Mouse (Mus musculus) forebrain, embryonic 14.5 days (tissue): ENCODE measurements at regions not wholly inside any gene's neighbourhood (a gene's known extent, or its start where the extent isn't known, plus 50 kb on each side); places are given as distances from the start of the nearest gene placed in this dataset.
A peak's percentile ranks its signal among the peaks of the same experiment; 100 is the strongest.
"Not testable (repeated sequence)": the region's sequence is repeated elsewhere in the genome, so short reads cannot be mapped to it uniquely, and the experiment has no call there.

Source experiments
- ATAC-seq: fragments of 200-750 bp; cut with Nextera tagmentation; 2 replicates; pipeline ENCODE4 v1.8.0; 2017; ENCODE audit warnings: mild to moderate bottlenecking, moderate library complexity
- DNase-seq: peaks from one replicate; pipeline ENCODE4 v3.0.0-alpha.2; 2015; ENCODE audit warnings: low spot score
- H3K27ac ChIP-seq: fragments of 300-500 bp; sonication (generic); 2 replicates; pipeline ENCODE4 v1.5.1; 2014; ENCODE audit warnings: low read depth, mild to moderate bottlenecking, control low read depth, low read length, moderate library complexity
- H3K27me3 ChIP-seq: fragments of 300-500 bp; sonication (generic); replicated peaks from 2 replicates; pipeline ENCODE4 v1.6.1; 2014; ENCODE audit warnings: low read length, control low read depth, mixed read lengths; ENCODE audit not compliant: control insufficient read depth, insufficient read depth
- H3K36me3 ChIP-seq: fragments of 300-500 bp; sonication (generic); 2 replicates; pipeline ENCODE4 v1.6.1; 2014; ENCODE audit warnings: low read length, control low read depth; ENCODE audit not compliant: control insufficient read depth, insufficient read depth
- H3K4me1 ChIP-seq: fragments of 300-500 bp; sonication (generic); 2 replicates; pipeline ENCODE4 v1.6.1; 2014; ENCODE audit warnings: antibody characterized with exemption, low read length, control low read depth; ENCODE audit not compliant: control insufficient read depth, insufficient read depth
- H3K4me2 ChIP-seq: fragments of 300-500 bp; sonication (generic); 2 replicates; pipeline ENCODE4 v1.6.1; 2014; ENCODE audit warnings: mild to moderate bottlenecking, control low read depth, low read length
- H3K4me3 ChIP-seq: fragments of 300-500 bp; sonication (generic); 2 replicates; pipeline ENCODE4 v1.5.1; 2014; ENCODE audit warnings: low read depth, low read length, control low read depth
- H3K9ac ChIP-seq: fragments of 300-500 bp; sonication (generic); 2 replicates; pipeline ENCODE4 v1.6.1; 2014; ENCODE audit warnings: mild to moderate bottlenecking, low read length, control low read depth, moderate library complexity
- H3K9me3 ChIP-seq: fragments of 300-500 bp; sonication (generic); replicated peaks from 2 replicates; pipeline ENCODE4 v1.6.1; 2016; ENCODE audit warnings: low read length, control low read depth, mixed read lengths; ENCODE audit not compliant: control insufficient read depth
- WGBS: fragments of 180-500 bp; shearing (Covaris S2); extraction: QIAGEN DNeasy Blood & Tissue Kit; methylation state at CpG from one replicate; pipeline ENCODE4 v1.1.7; 2014; 5-methylcytosine and 5-hydroxymethylcytosine counted together

DNA sequence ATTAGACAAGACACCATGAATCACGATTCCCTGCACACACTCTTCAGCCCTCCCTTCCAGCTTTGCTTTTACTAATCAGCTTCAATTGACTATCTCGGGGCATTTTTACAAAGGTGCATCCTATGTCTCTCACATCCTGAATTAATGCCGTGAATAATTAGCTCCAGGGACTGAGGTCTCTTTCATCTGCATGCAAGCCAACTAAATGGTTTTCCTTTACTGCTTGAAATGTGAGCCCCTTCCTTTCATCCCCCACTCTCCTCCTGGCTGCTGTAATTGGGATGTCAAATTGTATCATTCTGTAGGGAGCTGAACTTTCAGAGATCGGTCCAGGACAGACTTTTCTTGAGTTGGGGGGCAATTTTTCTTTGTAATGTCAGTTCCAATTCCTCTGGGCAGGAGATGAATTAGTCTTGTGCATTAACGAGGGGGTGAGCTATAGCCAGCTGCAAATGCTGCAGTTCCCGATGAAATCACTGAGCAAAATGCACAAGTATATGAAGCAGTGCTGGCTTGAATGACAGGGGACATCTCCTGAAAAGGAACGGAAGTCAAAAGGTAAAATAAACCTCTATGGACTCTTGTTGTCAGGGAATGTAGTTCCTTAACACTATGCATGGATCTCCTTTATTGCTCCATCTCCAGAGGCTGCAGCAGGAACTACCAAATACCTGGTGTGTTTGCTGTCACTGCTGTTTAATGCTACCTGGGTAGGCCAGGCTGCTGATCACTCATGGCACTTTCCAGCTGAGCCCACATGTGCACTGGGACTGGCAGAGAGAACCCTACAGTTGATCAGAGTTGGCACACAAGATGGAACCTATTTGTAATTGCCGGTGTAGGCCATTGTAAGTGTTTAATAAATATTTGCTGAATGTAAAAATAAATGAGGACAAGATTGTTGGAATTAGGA is 1420.2 kb upstream of the Gm7489 start:
- Histone ChIP-seq H3K4me2 (0 out of 2 replicates have a peak overlapping the region, but pooled peaks have one; percentile 14), H3K4me3 (no peak overlapping the region), H3K27me3 (no peaks in the 10 kb centered on the region), H3K9me3 (no peaks in the 10 kb centered on the region), H3K9ac (no peak overlapping the region), H3K36me3 (no peaks in the 10 kb centered on the region), H3K27ac (no peak overlapping the region), H3K4me1 (0 out of 2 replicates have a peak, but pooled peaks cover 3% of the 10 kb centered on the region)
- peak; percentile 58; the same call in 1 of the 2 replicates for ATAC-seq
- peak; percentile 47 for DNase-seq
- WGBS = 13% methylated on average over 8 of the region's 8 CpGs

DNA sequence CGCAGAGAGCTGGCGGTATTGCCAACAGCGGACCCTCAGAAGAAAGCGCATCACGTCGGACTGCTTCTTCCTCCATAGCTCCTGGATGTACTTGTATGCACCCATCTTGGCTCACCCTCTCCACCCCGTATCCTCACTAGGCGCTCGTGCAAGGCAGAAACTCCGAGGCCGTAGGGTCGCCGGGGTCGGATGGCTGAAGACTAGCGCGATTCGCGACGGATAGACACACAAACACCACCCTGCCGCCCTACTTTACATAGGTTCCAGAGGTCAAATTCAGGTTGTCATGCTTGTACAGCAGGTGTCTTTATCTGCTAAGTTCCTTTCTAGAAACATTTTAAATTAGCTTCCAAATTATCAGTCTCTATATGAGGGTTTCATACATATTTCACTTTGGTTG is 1406.6 kb upstream of the Gm7489 start:
- H3K36me3 ChIP-seq = not testable (repeated sequence)
- 97% methylated on average over 17 of the region's 20 CpGs for WGBS

DNA sequence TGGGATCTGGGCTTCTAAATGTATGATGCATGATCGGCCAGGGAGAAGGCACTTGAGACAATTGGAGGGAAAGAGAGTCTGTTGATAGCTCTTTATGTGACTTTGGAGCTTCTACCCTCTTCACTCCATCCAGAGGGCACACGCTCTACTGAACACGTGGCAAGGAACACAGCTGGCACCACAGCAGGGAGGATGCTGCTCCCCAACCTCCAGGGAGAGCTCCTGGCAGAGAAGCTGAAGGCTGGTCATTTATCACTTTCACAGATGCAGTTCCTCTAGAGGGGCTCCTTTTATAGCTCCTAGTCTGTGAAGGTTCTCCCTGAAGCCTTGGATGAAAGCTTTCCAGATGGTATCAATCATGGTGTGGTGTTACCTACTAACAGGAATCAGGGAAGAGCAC is 1403.9 kb upstream of the Gm7489 start:
- 81% methylated on average over 3 of the region's 3 CpGs for WGBS
- H3K9me3 ChIP-seq = no peaks in the 10 kb centered on the region
- H3K9ac ChIP-seq = no peak overlapping the region
- DNase-seq (no peak), ATAC-seq (no peak)
- no peaks in the 10 kb centered on the region for H3K27me3 ChIP-seq
- H3K4me1 ChIP-seq = no peaks in the 10 kb centered on the region
- H3K27ac ChIP-seq = no peak overlapping the region
- no peak overlapping the region for H3K4me2 ChIP-seq
- no peaks in the 10 kb centered on the region for H3K36me3 ChIP-seq
- H3K4me3 ChIP-seq = no peak overlapping the region

More for the DNA sequence above, 1406.6 kb upstream of the Gm7489 start:
- H3K9ac ChIP-seq, DNase-seq, H3K27me3 ChIP-seq, ATAC-seq, H3K4me1 ChIP-seq, H3K9me3 ChIP-seq, H3K4me3 ChIP-seq, H3K27ac ChIP-seq, H3K4me2 ChIP-seq: not testable (repeated sequence)

DNA sequence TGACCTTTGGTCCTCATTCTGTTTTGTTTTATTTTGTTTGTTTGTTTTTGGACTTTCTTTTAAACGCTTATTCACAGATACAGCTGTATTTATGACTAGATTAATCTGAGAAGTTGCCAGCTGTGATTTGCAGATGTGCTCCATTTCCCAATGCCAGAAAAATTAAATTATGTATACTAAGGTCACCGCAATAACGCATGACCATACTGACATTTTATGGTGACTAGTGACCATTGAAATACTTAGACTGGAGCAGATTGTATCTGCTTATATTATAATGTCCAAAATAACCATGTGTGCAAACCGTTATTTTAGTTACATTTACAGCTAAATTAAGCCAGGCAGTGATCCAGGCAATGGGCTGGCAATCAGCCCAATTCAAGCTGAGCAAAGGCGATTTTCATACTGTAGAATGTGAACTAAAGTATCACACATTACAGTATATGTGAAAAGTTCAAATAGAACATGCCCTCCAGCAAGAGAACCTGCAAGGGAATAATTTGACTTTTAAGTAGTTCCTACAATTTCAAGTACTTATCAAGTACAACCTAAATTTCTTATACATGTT is 1401.0 kb upstream of the Gm7489 start:
- DNase-seq = no peak

DNA sequence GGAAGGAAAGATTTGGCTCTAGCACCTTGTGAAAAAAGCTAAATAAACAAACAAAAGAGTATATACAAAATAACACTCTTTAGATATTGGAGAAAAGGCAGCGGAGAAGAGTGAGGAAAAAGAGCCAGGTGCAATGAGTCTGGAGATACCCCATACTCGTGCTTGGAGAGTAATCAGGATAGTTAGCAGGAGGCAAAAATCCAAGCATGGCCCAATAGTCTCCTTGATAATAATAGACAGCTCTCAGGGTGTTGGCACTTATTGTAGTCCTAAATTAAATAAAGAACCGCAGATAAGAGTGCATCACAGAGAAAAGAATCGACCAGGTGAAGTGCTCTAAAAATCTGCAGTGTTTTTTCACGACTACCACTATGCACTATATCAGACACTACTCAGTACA is 1400.4 kb upstream of the Gm7489 start:
- Histone ChIP-seq H3K4me3 (no peak overlapping the region), H3K4me1 (no peaks in the 10 kb centered on the region), H3K36me3 (no peaks in the 10 kb centered on the region), H3K27me3 (no peaks in the 10 kb centered on the region), H3K27ac (no peak overlapping the region), H3K4me2 (no peak overlapping the region), H3K9ac (no peak overlapping the region), H3K9me3 (no peaks in the 10 kb centered on the region)
- no peak for DNase-seq
- ATAC-seq = no peak
- WGBS = 82% methylated on average over 5 of the region's 5 CpGs

More for the DNA sequence above, 1401.0 kb upstream of the Gm7489 start:
- no peaks in the 10 kb centered on the region for H3K36me3 ChIP-seq
- no peak overlapping the region for H3K27ac ChIP-seq
- no peak overlapping the region for H3K4me2 ChIP-seq
- H3K27me3 ChIP-seq = no peaks in the 10 kb centered on the region
- no peak for ATAC-seq
- no peak overlapping the region for H3K9ac ChIP-seq
- H3K4me1 ChIP-seq = no peaks in the 10 kb centered on the region
- H3K4me3 ChIP-seq = no peak overlapping the region
- no peaks in the 10 kb centered on the region for H3K9me3 ChIP-seq
- 73% methylated on average over 5 of the region's 5 CpGs for WGBS

DNA sequence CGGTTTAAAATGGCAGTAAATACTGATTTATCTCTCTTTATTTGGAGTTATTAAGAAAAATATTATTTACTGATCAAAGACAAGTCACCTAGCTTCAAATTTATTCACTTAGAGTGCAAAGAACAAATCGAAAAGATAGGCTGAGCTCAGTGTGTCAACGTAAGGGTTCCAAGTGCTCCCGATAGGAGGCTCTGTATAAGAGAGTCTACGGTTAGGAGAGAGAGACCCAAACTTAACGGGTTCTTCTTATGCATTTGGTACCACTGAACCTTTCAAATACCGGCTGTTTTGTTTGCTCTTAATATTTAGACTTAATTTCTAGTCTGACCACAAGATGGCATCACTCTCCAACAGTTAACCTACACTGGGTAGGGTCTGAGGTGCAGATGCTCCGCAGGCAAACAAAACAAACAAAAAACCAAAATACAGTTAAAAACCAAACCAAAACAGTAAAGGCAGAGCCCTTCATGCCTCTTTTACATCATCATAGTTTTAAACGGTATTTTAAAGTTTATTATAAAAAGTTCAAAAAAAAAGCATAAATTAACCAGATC is 1379.4 kb upstream of the Gm7489 start:
- no peaks in the 10 kb centered on the region for H3K9me3 ChIP-seq
- H3K9ac ChIP-seq = no peak overlapping the region
- WGBS = 34% methylated on average over 9 of the region's 9 CpGs
- no peaks in the 10 kb centered on the region for H3K36me3 ChIP-seq
- ATAC-seq = peak; percentile 79
- H3K27ac ChIP-seq = no peak overlapping the region
- no peak overlapping the region for H3K4me3 ChIP-seq
- peak; percentile 84 for DNase-seq
- H3K4me2 ChIP-seq = no peak overlapping the region
- H3K27me3 ChIP-seq = no peaks in the 10 kb centered on the region
- H3K4me1 ChIP-seq = no peaks in the 10 kb centered on the region

DNA sequence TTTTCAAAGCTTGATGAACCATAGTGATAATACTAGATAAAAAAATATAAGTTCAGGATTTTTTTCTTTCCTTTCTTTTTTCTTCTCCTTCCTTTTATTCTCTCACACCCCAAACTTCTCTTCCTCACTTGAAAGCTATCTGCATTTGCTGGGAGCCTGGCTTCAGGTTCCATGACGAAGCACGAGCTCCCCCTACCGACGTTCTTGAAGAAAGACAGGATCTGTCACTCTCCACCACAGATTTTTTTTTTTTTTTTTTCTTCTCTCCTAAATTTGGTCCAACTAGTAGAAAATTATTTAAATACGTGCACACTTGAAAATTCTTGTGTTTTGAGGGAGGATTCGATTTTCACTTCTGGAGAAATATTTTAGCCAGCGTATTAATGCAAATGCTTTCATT is 1377.8 kb upstream of the Gm7489 start:
- Histone ChIP-seq H3K9ac (no peak overlapping the region), H3K4me1 (no peaks in the 10 kb centered on the region), H3K27me3 (no peaks in the 10 kb centered on the region), H3K4me3 (no peak overlapping the region), H3K27ac (no peak overlapping the region), H3K36me3 (no peaks in the 10 kb centered on the region), H3K4me2 (no peak overlapping the region), H3K9me3 (no peaks in the 10 kb centered on the region)
- WGBS = 4% methylated on average over 7 of the region's 7 CpGs
- ATAC-seq (peak; percentile 47; the same call in 1 of the 2 replicates), DNase-seq (peak; percentile 80)

DNA sequence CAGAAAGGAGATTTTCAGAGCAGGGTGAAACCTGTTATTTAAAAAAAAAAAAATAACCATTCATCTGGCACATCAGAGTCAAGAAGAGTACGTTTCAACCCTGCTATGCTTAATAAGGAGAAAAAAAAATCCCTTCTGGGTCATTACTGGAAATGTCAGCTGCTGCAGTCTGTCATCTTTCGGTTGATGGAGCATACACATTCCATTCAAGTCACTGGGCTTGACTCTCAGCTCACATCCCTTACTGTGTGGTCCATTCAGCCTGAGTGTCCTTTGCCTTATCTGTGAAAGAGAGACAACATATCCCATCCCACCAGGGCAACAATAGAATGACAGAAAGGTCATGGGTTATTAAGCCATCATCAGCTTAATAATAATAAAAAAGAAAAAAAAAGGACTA is 1376.1 kb upstream of the Gm7489 start:
- 67% methylated on average over 2 of the region's 2 CpGs for WGBS
- Histone ChIP-seq H3K4me3 (no peak overlapping the region), H3K4me2 (no peak overlapping the region), H3K27ac (no peak overlapping the region), H3K9ac (no peak overlapping the region), H3K27me3 (no peaks in the 10 kb centered on the region), H3K9me3 (no peaks in the 10 kb centered on the region), H3K36me3 (no peaks in the 10 kb centered on the region), H3K4me1 (no peaks in the 10 kb centered on the region)
- ATAC-seq (no peak), DNase-seq (no peak)

DNA sequence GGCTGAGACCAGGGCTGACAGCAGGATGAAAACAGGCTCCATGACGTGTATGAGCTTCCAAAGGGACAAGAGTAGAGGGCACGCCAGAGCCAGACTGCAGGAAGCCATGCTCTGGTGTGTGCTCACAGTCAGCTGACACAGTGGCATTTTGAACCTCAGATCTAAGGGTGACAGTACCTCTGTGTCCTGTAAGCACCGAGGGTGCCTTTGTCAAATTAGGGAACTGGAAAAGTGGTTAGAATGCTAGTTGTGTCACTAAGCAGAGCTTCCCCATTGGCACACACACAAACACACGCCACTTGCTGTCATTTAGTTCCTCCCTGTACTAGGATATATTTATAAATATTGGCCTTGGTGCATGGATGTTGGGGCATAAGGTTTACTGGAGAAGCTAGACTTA is 1374.6 kb upstream of the Gm7489 start:
- no peaks in the 10 kb centered on the region for H3K4me1 ChIP-seq
- no peak for DNase-seq
- 79% methylated on average over 4 of the region's 4 CpGs for WGBS
- no peaks in the 10 kb centered on the region for H3K36me3 ChIP-seq
- H3K27ac ChIP-seq = no peak overlapping the region
- no peak for ATAC-seq
- no peaks in the 10 kb centered on the region for H3K9me3 ChIP-seq
- H3K9ac ChIP-seq = no peak overlapping the region
- no peaks in the 10 kb centered on the region for H3K27me3 ChIP-seq
- H3K4me3 ChIP-seq = no peak overlapping the region
- H3K4me2 ChIP-seq = no peak overlapping the region
